Mouse (Mus musculus): ENCODE data around the gene Zfp503. TPM values are rescaled to one million over a fixed set of nuclear protein-coding genes. Genes with fewer than 3 reads are reported as not detected.
A peak's percentile ranks its signal among the peaks of the same experiment; 100 is the strongest.

Zfp503 gene
- polyA plus RNA-seq, 1 experiment from 2014 or later, result 41.4 TPM

- H3K4me3 ChIP-seq (replicated peaks; ENCODE audit: low read depth, low read length), result no peak overlapping the region
- H3K36me3 ChIP-seq (ENCODE audit: insufficient read depth, low read length), result no peaks in the 10 kb centered on the region
- 83% methylated on average over 6 of the region's 6 CpGs for WGBS
- no peaks in the 10 kb centered on the region for H3K4me1 ChIP-seq (replicated peaks; ENCODE audit: insufficient read depth, low read length)
- DNase-seq (ENCODE audit: low spot score), result no peak
- no peak for TF ChIP-seq CTCF (IDR thresholded peaks at IDR 0.05; ENCODE audit: low read depth)
- no peak overlapping the region for H3K4me2 ChIP-seq (ENCODE audit: low read length)
- H3K27ac ChIP-seq, result no peak overlapping the region
- no peaks in the 10 kb centered on the region for H3K27me3 ChIP-seq (ENCODE audit: insufficient read depth, low read length)
- ATAC-seq (replicated peaks; ENCODE audit: low FRiP score, low read depth), result no peak
- H3K9me3 ChIP-seq (replicated peaks; ENCODE audit: low read length), result no peaks in the 10 kb centered on the region
- no peak overlapping the region for H3K9ac ChIP-seq (ENCODE audit: low read depth, low read length)
These were observed 17.6 kb upstream of the Zfp503 start for GRCm38 (mm10) chr14:22007006-22007405.

GRCm38 (mm10) chr14:22004943-22005342 lies 15.5 kb upstream of the Zfp503 start:
- H3K27ac ChIP-seq, result no peak overlapping the region
- DNase-seq (ENCODE audit: low spot score) (no peak), ATAC-seq (replicated peaks; ENCODE audit: low FRiP score, low read depth) (no peak)
- TF ChIP-seq CTCF (IDR thresholded peaks at IDR 0.05; ENCODE audit: low read depth), result no peak
- H3K36me3 ChIP-seq (ENCODE audit: insufficient read depth, low read length), result no peaks in the 10 kb centered on the region
- no peaks in the 10 kb centered on the region for H3K9me3 ChIP-seq (replicated peaks; ENCODE audit: low read length)
- H3K4me2 ChIP-seq (ENCODE audit: low read length), result no peak overlapping the region
- 70% methylated on average over 4 of the region's 4 CpGs for WGBS
- no peaks in the 10 kb centered on the region for H3K4me1 ChIP-seq (replicated peaks; ENCODE audit: insufficient read depth, low read length)
- no peak overlapping the region for H3K9ac ChIP-seq (ENCODE audit: low read depth, low read length)
- no peaks in the 10 kb centered on the region for H3K27me3 ChIP-seq (ENCODE audit: insufficient read depth, low read length)
- H3K4me3 ChIP-seq (replicated peaks; ENCODE audit: low read depth, low read length), result no peak overlapping the region

GRCm38 (mm10) chr14:22003631-22004030 lies 14.2 kb upstream of the Zfp503 start:
- WGBS, result 76% methylated on average over 4 of the region's 4 CpGs
- ATAC-seq (replicated peaks; ENCODE audit: low FRiP score, low read depth) (no peak), DNase-seq (ENCODE audit: low spot score) (no peak)
- no peak overlapping the region for H3K27ac ChIP-seq
- no peaks in the 10 kb centered on the region for H3K36me3 ChIP-seq (ENCODE audit: insufficient read depth, low read length)
- no peaks in the 10 kb centered on the region for H3K4me1 ChIP-seq (replicated peaks; ENCODE audit: insufficient read depth, low read length)
- no peak overlapping the region for H3K4me2 ChIP-seq (ENCODE audit: low read length)
- H3K4me3 ChIP-seq (replicated peaks; ENCODE audit: low read depth, low read length), result no peak overlapping the region
- no peak for TF ChIP-seq CTCF (IDR thresholded peaks at IDR 0.05; ENCODE audit: low read depth)
- H3K9ac ChIP-seq (ENCODE audit: low read depth, low read length), result no peak overlapping the region
- no peaks in the 10 kb centered on the region for H3K9me3 ChIP-seq (replicated peaks; ENCODE audit: low read length)
- no peaks in the 10 kb centered on the region for H3K27me3 ChIP-seq (ENCODE audit: insufficient read depth, low read length)

- H3K9ac ChIP-seq (ENCODE audit: low read depth, low read length), result no peak overlapping the region
- WGBS, result 81% methylated on average over 1 of the region's 1 CpGs
- no peaks in the 10 kb centered on the region for H3K36me3 ChIP-seq (ENCODE audit: insufficient read depth, low read length)
- no peaks in the 10 kb centered on the region for H3K9me3 ChIP-seq (replicated peaks; ENCODE audit: low read length)
- no peak for TF ChIP-seq CTCF (IDR thresholded peaks at IDR 0.05; ENCODE audit: low read depth)
- H3K27ac ChIP-seq, result no peak overlapping the region
- H3K4me1 ChIP-seq (replicated peaks; ENCODE audit: insufficient read depth, low read length), result no peaks in the 10 kb centered on the region
- no peak overlapping the region for H3K4me2 ChIP-seq (ENCODE audit: low read length)
- ATAC-seq (replicated peaks; ENCODE audit: low FRiP score, low read depth) (no peak), DNase-seq (ENCODE audit: low spot score) (no peak)
- no peaks in the 10 kb centered on the region for H3K27me3 ChIP-seq (ENCODE audit: insufficient read depth, low read length)
- H3K4me3 ChIP-seq (replicated peaks; ENCODE audit: low read depth, low read length), result no peak overlapping the region
These were observed 13.8 kb upstream of the Zfp503 start for GRCm38 (mm10) chr14:22003231-22003630.

- no peak for TF ChIP-seq CTCF (IDR thresholded peaks at IDR 0.05; ENCODE audit: low read depth)
- H3K27me3 ChIP-seq (ENCODE audit: insufficient read depth, low read length), result no peaks in the 10 kb centered on the region
These were observed 10.2 kb upstream of the Zfp503 start for GRCm38 (mm10) chr14:21999588-21999987.

GRCm38 (mm10) chr14:21995031-21995754 lies 5.8 kb upstream of the Zfp503 start:
- Histone ChIP-seq H3K9me3 (replicated peaks; ENCODE audit: low read length) (no peaks in the 10 kb centered on the region), H3K9ac (ENCODE audit: low read depth, low read length) (peak overlapping the region; percentile 69), H3K27me3 (ENCODE audit: insufficient read depth, low read length) (no peaks in the 10 kb centered on the region), H3K4me3 (replicated peaks; ENCODE audit: low read depth, low read length) (peak overlapping the region; percentile 80), H3K4me2 (ENCODE audit: low read length) (peak overlapping the region; percentile 94), H3K36me3 (ENCODE audit: insufficient read depth, low read length) (no peaks in the 10 kb centered on the region), H3K4me1 (replicated peaks; ENCODE audit: insufficient read depth, low read length) (peaks cover 12% of the 10 kb centered on the region; the same call in 1 of the 2 replicates), H3K27ac (peak overlapping the region; percentile 89)
- under 1% methylated on average over 35 of the region's 36 CpGs for WGBS
- DNase-seq (ENCODE audit: low spot score) (peak; percentile 94), ATAC-seq (replicated peaks; ENCODE audit: low FRiP score, low read depth) (peak; percentile 79)
- TF ChIP-seq CTCF (IDR thresholded peaks at IDR 0.05; ENCODE audit: low read depth), result no peak

More at GRCm38 (mm10) chr14:21999588-21999987, 10.2 kb upstream of the Zfp503 start:
- Histone ChIP-seq H3K9me3 (replicated peaks; ENCODE audit: low read length) (no peaks in the 10 kb centered on the region), H3K4me1 (replicated peaks; ENCODE audit: insufficient read depth, low read length) (0 out of 2 replicates have a peak, but pooled peaks cover under 1% of the 10 kb centered on the region), H3K4me2 (ENCODE audit: low read length) (no peak overlapping the region), H3K9ac (ENCODE audit: low read depth, low read length) (no peak overlapping the region), H3K36me3 (ENCODE audit: insufficient read depth, low read length) (no peaks in the 10 kb centered on the region), H3K4me3 (replicated peaks; ENCODE audit: low read depth, low read length) (no peak overlapping the region), H3K27ac (no peak overlapping the region)
- over 99% methylated on average over 4 of the region's 4 CpGs for WGBS
- DNase-seq (ENCODE audit: low spot score), result no peak
- ATAC-seq (replicated peaks; ENCODE audit: low FRiP score, low read depth), result no peak

Data from kidney, postnatal 0 days (tissue).